Mouse (Mus musculus): ENCODE measurements around the gene Sept9. TPM values are rescaled to one million over a fixed set of nuclear protein-coding genes. Genes with fewer than 3 reads are reported as not detected.

Gene Sept9
- polyA plus RNA-seq, 1 experiment from 2014 or later, result 44.1 TPM

DNA sequence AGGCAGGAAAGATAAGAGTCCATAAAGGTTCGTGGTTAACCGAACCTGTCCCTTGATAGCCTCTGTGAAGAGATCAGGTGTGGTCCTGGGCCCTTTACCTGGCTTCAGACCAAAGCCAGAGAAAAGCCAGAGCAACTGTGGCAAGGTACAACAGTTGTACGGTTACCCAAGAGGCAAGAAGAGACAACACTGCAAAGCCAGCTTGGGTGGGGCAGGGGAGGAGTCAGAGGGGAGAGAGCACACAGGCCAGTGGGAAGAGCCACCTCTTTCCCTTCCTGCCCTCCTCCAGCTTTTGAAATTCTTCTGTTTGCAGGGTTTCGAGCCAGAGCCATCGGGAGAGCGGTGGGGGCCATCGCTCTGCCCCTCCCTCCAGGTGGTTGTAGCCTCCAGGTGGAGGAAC lies 174.8 kb downstream of the Sept9 start:
- ATAC-seq (ENCODE audit: low read depth), result peak; percentile 53; the same call in 1 of the 2 replicates
- Histone ChIP-seq H3K4me1 (replicated peaks) (peaks cover 17% of the 10 kb centered on the region; the same call in 1 of the 2 replicates), H3K4me2 (no peak overlapping the region), H3K9ac (no peak overlapping the region), H3K27ac (no peak overlapping the region), H3K9me3 (replicated peaks) (no peaks in the 10 kb centered on the region), H3K4me3 (replicated peaks) (no peak overlapping the region), H3K27me3 (peaks cover 5% of the 10 kb centered on the region; the same call in 1 of the 2 replicates), H3K36me3 (no peaks in the 10 kb centered on the region)
- WGBS (ENCODE audit: insufficient replicate concordance), result 42% methylated on average over 7 of the region's 7 CpGs
- no peak for DNase-seq

DNA sequence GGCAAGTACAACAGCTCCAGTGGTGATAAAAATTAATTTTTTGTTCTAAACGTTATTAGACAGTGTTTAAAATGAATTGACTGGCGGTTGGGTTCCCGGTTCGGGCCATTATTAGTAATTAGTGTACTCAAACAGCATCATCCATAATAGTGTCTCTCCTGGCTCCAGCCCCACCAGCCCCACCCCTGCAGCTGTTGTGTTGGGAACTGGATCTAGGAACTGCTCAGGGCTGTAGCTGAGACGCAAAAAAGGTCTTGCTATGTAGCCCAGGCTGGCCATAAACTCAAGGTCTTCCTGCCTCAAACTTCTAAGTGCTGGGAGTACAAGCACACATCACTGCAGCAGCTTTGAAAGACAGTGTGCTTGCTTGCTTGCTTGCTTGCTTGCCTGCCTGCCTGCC lies 180.3 kb downstream of the Sept9 start:
- DNase-seq (no peak), ATAC-seq (ENCODE audit: low read depth) (no peak)
- H3K4me2 ChIP-seq, result no peak overlapping the region
- H3K27me3 ChIP-seq, result peaks cover 31% of the 10 kb centered on the region
- 61% methylated on average over 5 of the region's 5 CpGs for WGBS (ENCODE audit: insufficient replicate concordance)
- no peak overlapping the region for H3K4me3 ChIP-seq (replicated peaks)
- no peaks in the 10 kb centered on the region for H3K4me1 ChIP-seq (replicated peaks)
- H3K27ac ChIP-seq, result no peak overlapping the region
- H3K36me3 ChIP-seq, result no peaks in the 10 kb centered on the region
- no peak overlapping the region for H3K9ac ChIP-seq
- H3K9me3 ChIP-seq (replicated peaks), result no peaks in the 10 kb centered on the region

DNA sequence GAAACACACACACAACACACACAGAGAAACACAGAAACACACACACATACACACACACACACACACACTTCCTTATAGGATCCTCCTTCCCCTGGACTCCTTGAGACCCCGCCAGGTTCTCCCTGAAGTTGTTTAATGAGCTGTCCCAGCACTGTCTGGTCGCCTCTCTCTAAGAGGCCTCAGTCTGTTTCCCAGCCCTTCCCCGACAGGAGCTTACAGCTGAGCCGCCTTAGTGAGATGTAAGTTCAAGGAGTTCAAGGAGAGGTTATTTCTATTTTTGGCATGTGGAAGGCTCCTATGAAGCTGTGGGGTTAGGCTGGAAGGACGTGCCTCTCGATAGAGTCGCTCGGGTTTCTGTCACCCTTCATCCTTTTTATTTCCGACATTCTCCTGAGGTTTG lies 184.8 kb downstream of the Sept9 start:
- no peak overlapping the region for H3K9ac ChIP-seq
- no peaks in the 10 kb centered on the region for H3K36me3 ChIP-seq
- H3K4me1 ChIP-seq (replicated peaks), result no peaks in the 10 kb centered on the region
- DNase-seq (no peak), ATAC-seq (ENCODE audit: low read depth) (no peak)
- peaks cover 39% of the 10 kb centered on the region for H3K27me3 ChIP-seq
- no peak overlapping the region for H3K4me2 ChIP-seq
- 21% methylated on average over 9 of the region's 9 CpGs for WGBS (ENCODE audit: insufficient replicate concordance)
- H3K27ac ChIP-seq, result no peak overlapping the region
- no peaks in the 10 kb centered on the region for H3K9me3 ChIP-seq (replicated peaks)
- H3K4me3 ChIP-seq (replicated peaks), result no peak overlapping the region

DNA sequence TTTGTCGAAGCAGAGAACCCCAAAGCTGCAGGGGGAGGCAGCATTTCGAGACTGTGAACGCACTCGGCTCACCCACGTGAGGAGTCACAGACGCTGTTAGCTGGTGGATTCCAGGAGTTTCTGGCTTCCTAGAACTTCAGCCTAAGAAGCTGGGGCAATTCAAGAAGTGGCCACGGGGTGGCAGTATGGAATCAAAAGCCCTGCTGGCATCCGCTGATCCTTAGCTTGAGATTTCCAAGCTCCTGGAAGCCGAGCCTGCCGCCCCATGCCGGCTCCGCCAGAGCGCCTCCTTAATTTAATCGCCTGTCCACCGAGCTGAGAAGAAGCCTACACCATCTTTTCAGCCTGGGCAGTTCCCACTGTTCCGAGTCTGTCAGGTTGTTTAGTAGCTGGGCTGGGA lies 185.4 kb downstream of the Sept9 start:
- Histone ChIP-seq H3K36me3 (no peaks in the 10 kb centered on the region), H3K4me3 (replicated peaks) (no peak overlapping the region), H3K27ac (no peak overlapping the region), H3K9me3 (replicated peaks) (no peaks in the 10 kb centered on the region), H3K4me2 (no peak overlapping the region), H3K4me1 (replicated peaks) (0 out of 2 replicates have a peak, but pooled peaks cover 2% of the 10 kb centered on the region), H3K9ac (no peak overlapping the region), H3K27me3 (peaks cover 39% of the 10 kb centered on the region)
- ATAC-seq (ENCODE audit: low read depth), result no peak
- WGBS (ENCODE audit: insufficient replicate concordance), result 4% methylated on average over 16 of the region's 16 CpGs
- DNase-seq, result peak; percentile 39

DNA sequence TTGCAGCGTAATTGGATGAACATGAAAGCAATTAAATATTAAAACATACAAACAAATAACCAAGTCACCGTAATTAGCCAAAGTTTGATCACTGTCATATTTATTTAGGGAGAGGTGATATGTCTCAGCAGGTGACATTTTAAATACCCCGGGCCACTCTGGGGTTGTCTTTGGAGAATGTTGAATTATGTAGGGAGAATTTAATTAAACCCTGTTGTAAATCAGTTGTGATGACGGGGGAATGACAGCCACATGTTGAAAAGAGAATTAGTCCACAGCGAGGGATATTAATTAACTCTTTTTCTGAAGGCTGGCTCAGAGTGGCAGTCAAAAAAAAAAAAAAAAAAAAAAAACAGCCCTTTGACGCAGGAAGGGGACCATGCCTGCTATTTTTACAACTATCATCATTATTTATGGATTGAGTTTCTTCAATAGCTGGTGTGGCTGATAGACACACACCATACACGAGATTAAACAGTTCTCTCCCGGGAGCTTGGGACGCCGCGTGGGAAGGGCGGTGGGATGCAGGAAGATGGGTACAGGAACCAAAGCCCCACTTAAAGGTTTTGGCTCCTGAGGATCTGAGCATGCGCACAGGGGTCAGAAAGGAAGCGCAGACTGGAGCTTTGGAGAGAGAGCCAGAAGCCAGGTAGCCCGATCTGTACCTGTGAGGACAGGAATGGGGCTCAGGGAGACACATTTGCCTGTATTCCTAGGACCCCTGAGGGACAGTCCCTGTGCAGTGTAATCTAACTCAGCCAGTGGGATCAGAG lies 186.1 kb downstream of the Sept9 start:
- Histone ChIP-seq H3K4me1 (replicated peaks) (0 out of 2 replicates have a peak, but pooled peaks cover 3% of the 10 kb centered on the region), H3K9me3 (replicated peaks) (no peaks in the 10 kb centered on the region), H3K4me2 (no peak overlapping the region), H3K27ac (no peak overlapping the region), H3K36me3 (no peaks in the 10 kb centered on the region), H3K9ac (no peak overlapping the region), H3K4me3 (replicated peaks) (no peak overlapping the region), H3K27me3 (peaks cover 39% of the 10 kb centered on the region)
- DNase-seq (no peak), ATAC-seq (ENCODE audit: low read depth) (no peak)
- WGBS (ENCODE audit: insufficient replicate concordance), result 52% methylated on average over 15 of the region's 15 CpGs

DNA sequence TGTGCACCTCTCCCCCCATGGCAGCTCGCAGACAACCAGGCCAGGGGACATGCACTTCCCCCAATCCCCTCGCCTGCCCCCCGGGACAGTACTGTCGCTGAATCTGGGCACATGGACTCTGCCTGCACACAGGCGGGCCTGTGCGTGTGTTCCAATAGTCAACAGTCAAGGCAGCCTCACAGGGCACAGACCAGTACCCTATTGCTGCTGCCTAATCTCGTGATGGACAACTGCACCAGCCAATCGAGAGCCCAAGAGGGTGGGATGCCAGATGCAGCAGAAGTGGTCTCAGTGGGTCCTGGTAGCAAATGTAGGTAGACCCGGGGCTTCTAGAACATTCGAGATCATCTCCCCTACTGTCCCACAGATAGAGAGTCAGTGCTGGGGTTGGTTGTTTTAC lies 187.8 kb downstream of the Sept9 start:
- 58% methylated on average over 10 of the region's 10 CpGs for WGBS (ENCODE audit: insufficient replicate concordance)
- H3K4me1 ChIP-seq (replicated peaks), result peaks cover 14% of the 10 kb centered on the region; the same call in 1 of the 2 replicates
- no peak overlapping the region for H3K9ac ChIP-seq
- H3K9me3 ChIP-seq (replicated peaks), result no peaks in the 10 kb centered on the region
- DNase-seq, result no peak
- H3K4me2 ChIP-seq, result no peak overlapping the region
- ATAC-seq (ENCODE audit: low read depth), result 0 out of 2 replicates have a peak, but pooled peaks have one; percentile 26
- no peak overlapping the region for H3K4me3 ChIP-seq (replicated peaks)
- no peaks in the 10 kb centered on the region for H3K36me3 ChIP-seq
- no peak overlapping the region for H3K27ac ChIP-seq
- H3K27me3 ChIP-seq, result peaks cover 39% of the 10 kb centered on the region

DNA sequence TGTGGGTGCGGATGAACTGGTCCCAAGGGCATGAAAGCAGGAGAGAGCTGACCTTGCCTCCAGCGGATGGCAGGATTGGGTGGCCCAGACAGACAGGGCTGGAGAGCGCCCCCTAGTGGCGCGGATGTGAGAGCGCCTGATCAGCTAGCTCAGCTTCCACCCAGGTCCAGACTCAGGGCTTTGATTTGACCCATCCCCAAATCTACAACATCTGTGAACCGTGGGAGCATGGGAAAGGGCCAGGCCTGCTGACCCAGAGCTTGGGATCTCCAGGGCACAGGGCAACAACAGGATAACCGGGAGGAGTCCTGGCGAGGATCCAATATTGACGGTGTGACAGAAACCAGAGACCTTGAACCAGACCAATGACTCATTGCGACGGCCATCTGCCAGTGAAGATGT lies 190.5 kb downstream of the Sept9 start:
- Histone ChIP-seq H3K9ac (no peak overlapping the region), H3K27ac (no peak overlapping the region), H3K4me2 (no peak overlapping the region), H3K9me3 (replicated peaks) (no peaks in the 10 kb centered on the region), H3K4me1 (replicated peaks) (peaks cover 14% of the 10 kb centered on the region; the same call in 1 of the 2 replicates), H3K36me3 (no peaks in the 10 kb centered on the region), H3K27me3 (peaks cover 37% of the 10 kb centered on the region), H3K4me3 (replicated peaks) (no peak overlapping the region)
- 16% methylated on average over 12 of the region's 12 CpGs for WGBS (ENCODE audit: insufficient replicate concordance)
- ATAC-seq (ENCODE audit: low read depth) (peak; percentile 43), DNase-seq (peak; percentile 16)

DNA sequence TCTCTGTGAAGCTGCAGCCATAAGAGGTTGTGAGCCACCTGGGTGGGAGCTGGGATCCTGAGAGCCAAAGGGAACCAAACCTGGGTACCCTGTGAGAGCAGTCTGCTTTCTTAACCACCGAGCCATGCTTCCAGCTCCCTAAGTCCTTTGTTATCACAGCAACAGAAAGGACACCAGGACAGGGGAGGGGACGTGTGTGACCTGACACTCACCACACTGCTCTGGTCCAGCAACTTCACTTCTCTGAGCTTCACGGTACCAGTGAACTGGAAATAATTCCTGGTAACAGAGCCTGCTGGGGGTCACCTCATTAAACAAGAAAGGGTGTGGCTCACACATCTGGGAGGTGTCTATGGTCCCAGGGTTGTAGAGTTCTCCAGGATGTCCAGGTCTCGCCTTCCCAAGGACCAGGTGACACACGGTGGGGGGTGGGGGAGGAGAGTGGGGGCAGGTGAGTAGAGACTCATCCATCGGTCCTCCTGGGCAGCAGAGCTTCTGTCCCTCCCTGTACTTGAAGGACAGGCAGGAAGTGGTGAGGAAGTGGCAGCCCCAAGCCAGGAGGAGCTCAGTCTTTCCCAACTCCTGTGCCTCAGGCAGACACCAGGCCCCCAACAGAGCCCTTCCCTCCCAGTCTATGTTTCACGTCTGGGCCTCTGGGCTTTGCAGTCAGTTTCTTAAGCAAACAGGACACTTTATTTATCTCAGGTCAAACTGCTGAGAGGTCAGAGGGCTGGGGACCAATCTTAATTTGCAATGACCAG lies 191.5 kb downstream of the Sept9 start:
- Histone ChIP-seq H3K9me3 (replicated peaks) (no peaks in the 10 kb centered on the region), H3K27me3 (peaks cover 36% of the 10 kb centered on the region), H3K4me2 (no peak overlapping the region), H3K4me3 (replicated peaks) (no peak overlapping the region), H3K36me3 (no peaks in the 10 kb centered on the region), H3K4me1 (replicated peaks) (peaks cover 14% of the 10 kb centered on the region; the same call in 1 of the 2 replicates), H3K27ac (no peak overlapping the region), H3K9ac (no peak overlapping the region)
- DNase-seq, result no peak
- 17% methylated on average over 7 of the region's 7 CpGs for WGBS (ENCODE audit: insufficient replicate concordance)
- no peak for ATAC-seq (ENCODE audit: low read depth)

DNA sequence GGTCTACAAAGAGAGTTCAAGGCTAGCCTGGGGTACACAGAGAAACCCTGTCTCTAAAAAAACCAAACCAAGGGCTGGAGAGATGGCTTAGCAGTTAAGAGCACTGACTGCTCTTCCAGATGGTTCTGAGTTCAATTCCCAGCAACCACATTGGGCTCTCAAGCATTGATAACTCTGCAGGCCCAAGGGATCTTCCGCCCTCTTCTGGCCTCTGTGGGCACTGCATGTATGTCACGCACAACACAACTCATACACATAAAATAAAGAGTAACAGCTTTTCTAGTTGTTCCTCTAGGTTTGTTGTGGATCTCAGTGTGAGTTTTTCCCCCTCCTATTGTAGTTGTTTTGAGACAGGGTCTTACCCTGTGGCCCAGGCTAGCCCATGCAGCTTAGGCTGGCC lies 192.8 kb downstream of the Sept9 start:
- Histone ChIP-seq H3K27me3 (peaks cover 47% of the 10 kb centered on the region), H3K27ac (no peak overlapping the region), H3K36me3 (no peaks in the 10 kb centered on the region), H3K9ac (no peak overlapping the region), H3K9me3 (replicated peaks) (no peaks in the 10 kb centered on the region), H3K4me1 (replicated peaks) (peaks cover 14% of the 10 kb centered on the region; the same call in 1 of the 2 replicates), H3K4me2 (no peak overlapping the region), H3K4me3 (replicated peaks) (no peak overlapping the region)
- DNase-seq (peak; percentile 10), ATAC-seq (ENCODE audit: low read depth) (no peak)
- 50% methylated on average over 2 of the region's 2 CpGs for WGBS (ENCODE audit: insufficient replicate concordance)

DNA sequence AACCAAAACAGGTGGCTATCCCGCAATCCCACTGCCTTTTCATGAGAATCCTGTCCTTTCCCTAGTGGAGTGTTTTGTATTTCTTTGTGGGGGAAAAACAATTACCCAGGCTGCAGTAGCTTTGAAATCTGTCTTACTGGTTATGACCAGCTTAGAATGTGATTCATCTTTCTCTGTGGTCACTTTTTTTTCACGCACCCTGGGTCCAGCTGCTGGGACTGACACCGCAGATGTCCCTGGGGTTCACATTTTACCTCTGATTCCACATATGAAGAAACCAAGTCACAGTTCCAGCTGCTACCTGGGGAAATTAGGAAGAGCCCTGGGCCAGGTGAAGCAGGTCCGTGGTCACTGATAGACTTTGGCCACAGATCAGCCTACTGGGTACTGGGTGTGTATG lies 194.3 kb downstream of the Sept9 start:
- no peak overlapping the region for H3K4me2 ChIP-seq
- ATAC-seq (ENCODE audit: low read depth) (no peak), DNase-seq (no peak)
- H3K36me3 ChIP-seq, result no peaks in the 10 kb centered on the region
- no peaks in the 10 kb centered on the region for H3K9me3 ChIP-seq (replicated peaks)
- H3K27me3 ChIP-seq, result peaks cover 61% of the 10 kb centered on the region
- peaks cover 14% of the 10 kb centered on the region; the same call in 1 of the 2 replicates for H3K4me1 ChIP-seq (replicated peaks)
- 55% methylated on average over 4 of the region's 4 CpGs for WGBS (ENCODE audit: insufficient replicate concordance)
- H3K27ac ChIP-seq, result no peak overlapping the region
- no peak overlapping the region for H3K4me3 ChIP-seq (replicated peaks)
- no peak overlapping the region for H3K9ac ChIP-seq

DNA sequence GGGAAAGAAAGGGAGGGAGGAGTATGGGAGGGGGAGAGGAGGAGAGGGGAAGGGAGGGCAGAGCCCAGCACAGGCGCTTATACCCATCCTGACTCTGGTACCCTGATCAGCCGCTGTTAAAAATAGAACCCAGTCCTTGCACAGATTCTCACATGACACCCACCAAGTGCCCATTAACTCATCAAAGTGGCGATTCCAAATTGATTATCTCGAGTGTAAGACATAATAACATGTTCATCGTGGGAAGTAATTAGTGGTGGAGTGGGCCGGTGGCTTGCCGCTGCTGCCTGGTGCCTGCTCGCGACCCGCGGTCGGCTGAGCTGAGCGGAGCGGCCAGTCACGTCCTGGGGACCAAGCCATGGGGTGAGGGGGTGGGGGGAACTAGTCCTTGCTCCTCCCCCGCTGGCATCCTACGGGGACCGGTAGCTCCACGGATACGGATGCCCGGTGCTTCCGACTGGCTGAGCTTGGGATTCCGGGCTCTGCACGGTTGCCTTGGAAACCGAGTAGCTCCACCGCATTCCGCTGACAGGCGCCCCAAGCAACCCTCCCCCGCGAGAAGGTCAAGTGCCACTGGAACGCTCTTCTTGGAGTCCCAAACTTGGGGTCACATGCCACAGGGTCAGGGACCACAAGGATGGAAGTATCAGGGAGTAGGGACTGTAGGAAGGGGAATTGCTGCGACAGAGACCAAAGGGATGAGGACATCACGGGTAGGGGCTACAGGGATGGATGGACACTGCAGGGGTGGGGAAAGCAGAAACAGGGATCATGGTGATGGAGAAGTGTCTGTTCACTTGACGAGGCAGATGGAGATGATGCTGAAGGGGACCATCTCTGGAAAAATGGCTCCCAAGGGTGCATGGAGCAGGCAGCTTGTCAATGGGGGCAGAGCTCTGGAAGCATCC lies 195.0 kb downstream of the Sept9 start:
- Histone ChIP-seq H3K4me2 (no peak overlapping the region), H3K27me3 (peaks cover 69% of the 10 kb centered on the region), H3K9ac (no peak overlapping the region), H3K36me3 (no peaks in the 10 kb centered on the region), H3K9me3 (replicated peaks) (no peaks in the 10 kb centered on the region), H3K4me3 (replicated peaks) (no peak overlapping the region), H3K27ac (no peak overlapping the region), H3K4me1 (replicated peaks) (peaks cover 14% of the 10 kb centered on the region; the same call in 1 of the 2 replicates)
- 3% methylated on average over 34 of the region's 34 CpGs for WGBS (ENCODE audit: insufficient replicate concordance)
- ATAC-seq (ENCODE audit: low read depth) (no peak), DNase-seq (no peak)
